Mouse (Mus musculus): ENCODE data around the gene Utp3. TPM values are rescaled to one million over a fixed set of nuclear protein-coding genes. Genes with fewer than 3 reads are reported as not detected.

Utp3 gene
- total and polyA plus RNA-seq, 2 experiments from 2014 or later, result 29.6 to 53.9 TPM

DNA sequence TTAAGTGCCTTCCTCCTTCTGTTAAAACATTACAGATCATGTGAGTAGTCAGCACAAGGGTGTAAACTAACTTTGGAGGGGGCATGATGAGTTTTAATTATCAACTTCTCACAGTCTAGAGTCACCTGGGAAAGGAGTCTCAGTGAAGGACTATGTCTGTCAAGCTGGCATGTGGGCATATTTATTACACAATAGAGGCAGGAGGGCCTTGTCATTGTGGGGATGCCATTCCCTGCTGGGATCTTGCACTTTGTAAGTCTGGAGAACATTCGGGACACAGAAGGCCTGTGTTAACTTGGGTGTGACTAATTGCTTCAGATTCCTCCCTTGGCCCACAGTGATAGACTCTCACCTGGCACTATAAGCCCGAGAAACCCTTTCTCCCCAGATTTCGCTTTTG is 15.3 kb downstream of the Utp3 start:
- Histone ChIP-seq H3K9ac (no peak overlapping the region), H3K4me3 (ENCODE audit: low read depth, low read length) (no peak overlapping the region), H3K27me3 (ENCODE audit: insufficient read depth, low read length) (no peaks in the 10 kb centered on the region), H3K9me3 (ENCODE audit: low read length) (no peaks in the 10 kb centered on the region), H3K27ac (ENCODE audit: low read depth, low read length) (no peak overlapping the region), H3K4me2 (ENCODE audit: low read depth) (no peak overlapping the region), H3K4me1 (ENCODE audit: insufficient read depth) (peaks cover 6% of the 10 kb centered on the region; the same call in 1 of the 2 replicates), H3K36me3 (ENCODE audit: insufficient read depth) (0 out of 2 replicates have a peak, but pooled peaks cover 4% of the 10 kb centered on the region)
- ATAC-seq, result no peak
- WGBS, result 60% methylated on average over 3 of the region's 3 CpGs
- TF ChIP-seq CTCF (IDR thresholded peaks at IDR 0.05; ENCODE audit: low read depth), result no peak
- DNase-seq, result no peak

- H3K9ac ChIP-seq, result no peak overlapping the region
- no peak overlapping the region for H3K4me3 ChIP-seq (ENCODE audit: low read depth, low read length)
- 0 out of 2 replicates have a peak, but pooled peaks cover 4% of the 10 kb centered on the region for H3K36me3 ChIP-seq (ENCODE audit: insufficient read depth)
- DNase-seq (no peak), ATAC-seq (no peak)
- H3K4me2 ChIP-seq (ENCODE audit: low read depth), result no peak overlapping the region
- TF ChIP-seq CTCF (IDR thresholded peaks at IDR 0.05; ENCODE audit: low read depth), result no peak
- H3K4me1 ChIP-seq (ENCODE audit: insufficient read depth), result no peaks in the 10 kb centered on the region
- no peak overlapping the region for H3K27ac ChIP-seq (ENCODE audit: low read depth, low read length)
- H3K27me3 ChIP-seq (ENCODE audit: insufficient read depth, low read length), result no peaks in the 10 kb centered on the region
- H3K9me3 ChIP-seq (ENCODE audit: low read length), result no peaks in the 10 kb centered on the region
- WGBS, result 87% methylated on average over 3 of the region's 3 CpGs
Measured at GRCm38 (mm10) chr5:88574829-88575228, 20.6 kb downstream of the Utp3 start.

DNA sequence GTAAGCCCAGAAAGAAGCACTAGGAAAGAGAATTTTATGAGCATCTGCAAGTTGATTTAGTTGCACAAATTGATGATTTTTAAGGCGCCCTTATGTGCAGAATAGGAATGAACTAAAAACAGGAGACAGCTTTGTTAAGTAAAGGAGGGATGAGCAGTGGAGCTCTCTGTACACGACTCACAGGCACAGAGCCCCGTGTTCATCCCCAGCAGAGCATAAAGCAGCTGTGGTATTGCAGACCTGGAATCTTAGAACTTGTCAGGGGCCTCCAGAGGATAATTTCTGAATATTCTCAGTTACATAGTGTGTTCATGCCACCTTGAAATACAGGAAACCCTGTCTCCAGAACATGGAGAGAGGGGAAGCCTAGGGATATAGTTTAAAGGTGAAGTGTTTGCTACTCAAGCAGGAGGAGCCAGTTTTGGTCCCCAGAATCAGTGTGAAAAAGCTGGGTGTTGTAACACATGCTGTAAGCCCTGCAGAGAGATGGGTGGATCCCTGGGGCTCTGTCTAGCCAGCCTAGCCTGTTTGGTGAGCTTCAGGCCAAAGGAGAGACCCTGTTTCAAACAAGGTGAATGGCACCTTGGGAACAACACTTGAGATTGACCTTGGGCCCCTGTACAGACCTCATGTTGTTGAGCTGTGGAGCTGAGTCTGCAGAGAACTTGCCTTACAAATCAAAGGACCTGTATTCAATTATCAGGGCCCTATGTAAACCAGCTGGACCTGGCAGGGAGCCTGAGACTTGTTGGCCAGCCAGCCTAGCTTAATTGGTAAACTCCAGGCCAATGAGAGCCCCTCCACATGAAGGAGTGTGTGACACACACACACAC is 21.5 kb downstream of the Utp3 start:
- WGBS, result 72% methylated on average over 3 of the region's 3 CpGs
- DNase-seq, result peak; percentile 35
- no peak overlapping the region for H3K9ac ChIP-seq
- no peak for TF ChIP-seq CTCF (IDR thresholded peaks at IDR 0.05; ENCODE audit: low read depth)
- no peak overlapping the region for H3K27ac ChIP-seq (ENCODE audit: low read depth, low read length)
- peak; percentile 51 for ATAC-seq
- 0 out of 2 replicates have a peak, but pooled peaks cover under 1% of the 10 kb centered on the region for H3K36me3 ChIP-seq (ENCODE audit: insufficient read depth)
- H3K9me3 ChIP-seq (ENCODE audit: low read length), result no peaks in the 10 kb centered on the region
- H3K27me3 ChIP-seq (ENCODE audit: insufficient read depth, low read length), result no peaks in the 10 kb centered on the region
- no peak overlapping the region for H3K4me3 ChIP-seq (ENCODE audit: low read depth, low read length)
- H3K4me2 ChIP-seq (ENCODE audit: low read depth), result no peak overlapping the region
- H3K4me1 ChIP-seq (ENCODE audit: insufficient read depth), result no peaks in the 10 kb centered on the region

GRCm38 (mm10) chr5:88580681-88581080 is 26.4 kb downstream of the Utp3 start:
- H3K9me3 ChIP-seq (ENCODE audit: low read length), result no peaks in the 10 kb centered on the region
- no peak for DNase-seq

DNA sequence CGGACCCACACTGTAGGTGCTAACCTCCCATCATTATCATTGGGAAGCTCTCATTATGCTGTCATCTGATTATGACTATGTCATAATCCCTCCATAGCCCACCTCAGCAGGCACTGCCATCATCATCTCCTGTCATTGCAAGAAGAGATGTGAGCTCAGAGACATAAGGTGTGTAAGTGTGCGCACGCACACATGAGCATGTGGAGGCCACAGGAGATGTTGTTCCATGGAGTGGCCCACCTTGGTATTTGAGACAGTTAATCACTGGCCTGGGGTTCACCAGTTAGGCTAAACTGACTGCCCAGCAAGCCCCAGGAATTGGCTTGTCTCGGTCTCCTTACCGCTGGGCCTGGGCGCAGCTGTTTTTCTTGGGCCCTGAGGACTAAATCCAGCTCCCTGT is 27.1 kb downstream of the Utp3 start:
- no peaks in the 10 kb centered on the region for H3K27me3 ChIP-seq (ENCODE audit: insufficient read depth, low read length)
- no peak overlapping the region for H3K9ac ChIP-seq
- no peak for ATAC-seq
- WGBS, result 92% methylated on average over 6 of the region's 6 CpGs
- no peaks in the 10 kb centered on the region for H3K9me3 ChIP-seq (ENCODE audit: low read length)
- no peak for DNase-seq
- no peak for TF ChIP-seq CTCF (IDR thresholded peaks at IDR 0.05; ENCODE audit: low read depth)
- peaks cover 8% of the 10 kb centered on the region for H3K4me1 ChIP-seq (ENCODE audit: insufficient read depth)
- no peak overlapping the region for H3K4me2 ChIP-seq (ENCODE audit: low read depth)
- H3K27ac ChIP-seq (ENCODE audit: low read depth, low read length), result no peak overlapping the region
- no peaks in the 10 kb centered on the region for H3K36me3 ChIP-seq (ENCODE audit: insufficient read depth)
- no peak overlapping the region for H3K4me3 ChIP-seq (ENCODE audit: low read depth, low read length)

More at GRCm38 (mm10) chr5:88580681-88581080, 26.4 kb downstream of the Utp3 start:
- Histone ChIP-seq H3K4me1 (ENCODE audit: insufficient read depth) (peaks cover 2% of the 10 kb centered on the region; the same call in 1 of the 2 replicates), H3K27me3 (ENCODE audit: insufficient read depth, low read length) (no peaks in the 10 kb centered on the region), H3K4me3 (ENCODE audit: low read depth, low read length) (no peak overlapping the region), H3K4me2 (ENCODE audit: low read depth) (no peak overlapping the region), H3K27ac (ENCODE audit: low read depth, low read length) (no peak overlapping the region), H3K36me3 (ENCODE audit: insufficient read depth) (no peaks in the 10 kb centered on the region), H3K9ac (no peak overlapping the region)
- no peak for ATAC-seq
- TF ChIP-seq CTCF (IDR thresholded peaks at IDR 0.05; ENCODE audit: low read depth), result no peak
- 72% methylated on average over 10 of the region's 10 CpGs for WGBS

DNA sequence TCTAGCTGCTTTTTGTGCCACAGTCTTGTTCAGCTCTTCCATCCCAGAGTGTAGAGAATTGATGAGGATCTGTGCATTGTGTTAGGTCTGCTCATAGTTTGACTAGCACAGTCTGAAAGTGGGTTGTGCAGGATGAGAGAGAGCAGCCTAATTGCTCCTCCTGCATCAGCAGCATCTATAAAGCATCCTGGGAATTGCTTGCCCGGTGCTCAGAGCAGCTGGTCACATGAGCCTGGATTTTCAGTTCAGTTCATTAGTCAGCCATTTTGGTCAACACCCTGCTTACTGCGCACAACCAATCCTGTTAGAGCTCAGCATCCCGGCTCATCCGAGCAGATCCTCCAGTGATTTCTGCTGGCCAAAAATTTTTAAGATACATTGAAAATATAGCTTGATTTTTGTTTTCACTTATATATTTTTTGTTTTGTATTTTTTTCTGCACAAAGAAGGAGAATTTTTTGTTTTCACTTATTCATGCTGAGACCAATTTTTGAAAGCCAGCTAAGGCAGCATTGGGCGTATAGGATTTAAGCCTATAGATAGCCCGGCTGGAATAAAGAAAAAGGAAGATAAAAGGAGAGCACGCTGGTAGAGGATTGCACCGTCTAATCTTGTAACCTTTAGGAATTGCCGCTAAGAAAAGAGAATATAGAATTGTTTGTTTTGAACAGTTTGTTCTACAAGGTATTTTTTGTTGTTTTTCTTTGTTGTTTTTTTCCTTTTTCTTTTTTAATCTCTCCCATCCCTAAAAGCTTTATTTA is 29.2 kb downstream of the Utp3 start:
- Histone ChIP-seq H3K4me1 (ENCODE audit: insufficient read depth) (peaks cover 25% of the 10 kb centered on the region), H3K9ac (peak overlapping the region; percentile 69), H3K4me2 (ENCODE audit: low read depth) (peak overlapping the region; percentile 72), H3K9me3 (ENCODE audit: low read length) (no peaks in the 10 kb centered on the region), H3K4me3 (ENCODE audit: low read depth, low read length) (peak overlapping the region; percentile 78), H3K36me3 (ENCODE audit: insufficient read depth) (no peaks in the 10 kb centered on the region), H3K27me3 (ENCODE audit: insufficient read depth, low read length) (no peaks in the 10 kb centered on the region), H3K27ac (ENCODE audit: low read depth, low read length) (peak overlapping the region; percentile 80)
- peak; percentile 99 for ATAC-seq
- 0 out of 2 replicates have a peak, but pooled peaks have one; percentile 1 for TF ChIP-seq CTCF (IDR thresholded peaks at IDR 0.05; ENCODE audit: low read depth)
- WGBS, result 6% methylated on average over 9 of the region's 9 CpGs
- DNase-seq, result peak; percentile 93

Measured in forebrain, postnatal 0 days (tissue).